Mouse (Mus musculus) midbrain, embryonic 10.5 days (tissue): ENCODE measurements around the gene Prrx2. TPM values are rescaled to one million over a fixed set of nuclear protein-coding genes. Genes with fewer than 3 reads are reported as not detected.
A peak's percentile ranks its signal among the peaks of the same experiment; 100 is the strongest.

Source experiments
- DNase-seq: peaks from one replicate; pipeline ENCODE4 v3.0.0-alpha.2; 2017; ENCODE audit warnings: low spot score
- H3K27ac ChIP-seq: fragments of 300-500 bp; sonication (generic); replicated peaks from 2 replicates; pipeline ENCODE4 v1.5.1; 2016; ENCODE audit warnings: mild to moderate bottlenecking
- H3K27me3 ChIP-seq: fragments of 300-500 bp; sonication (generic); 2 replicates; pipeline ENCODE4 v1.6.1; 2016; ENCODE audit warnings: low read depth, mild to moderate bottlenecking; ENCODE audit not compliant: poor library complexity, severe bottlenecking
- H3K36me3 ChIP-seq: fragments of 300-500 bp; sonication (generic); 2 replicates; pipeline ENCODE4 v1.6.1; 2016; ENCODE audit warnings: mild to moderate bottlenecking, moderate library complexity
- H3K4me1 ChIP-seq: fragments of 300-500 bp; sonication (generic); 2 replicates; pipeline ENCODE4 v1.6.1; 2016
- H3K4me3 ChIP-seq: fragments of 300-500 bp; sonication (generic); 2 replicates; pipeline ENCODE4 v1.5.1; 2016; ENCODE audit warnings: mild to moderate bottlenecking, moderate library complexity
- H3K9me3 ChIP-seq: fragments of 300-500 bp; sonication (generic); replicated peaks from 2 replicates; pipeline ENCODE4 v1.6.1; 2016; ENCODE audit warnings: mild to moderate bottlenecking
- WGBS: fragments of 180-500 bp; shearing (Covaris S2); methylation state at CpG from one replicate; pipeline ENCODE4 v1.1.7; 2016; 5-methylcytosine and 5-hydroxymethylcytosine counted together
- polyA plus RNA-seq: library from polyadenylated mRNA; unstranded; fragments of >200 nt; fragmentation: Nextera tagmentation; extraction: Ambion mirVana; gene quantifications from 2 replicates; pipeline ENCODE4 v1.2.1, GENCODE M21; 2016

Gene Prrx2
- 22.3 and 29.5 TPM in 2 replicates for polyA plus RNA-seq

GRCm38 (mm10) chr2:30834373-30835022 is at the start of gene Prrx2:
Gene Prrx2 (plus strand): TSS chr2:30834972.
- Histone ChIP-seq H3K9me3 (no peaks in the 10 kb centered on the region), H3K27ac (no peak within 1 kb of the TSS; the same call in 1 of the 2 replicates), H3K4me1 (peaks cover 41% of the 10 kb centered on the region), H3K36me3 (no peaks in the 10 kb centered on the region), H3K4me3 (no peak within 1 kb of the TSS), H3K27me3 (no peaks in the 10 kb centered on the region)
- DNase-seq, result no peak
- WGBS, result 71% methylated on average over 8 of the region's 10 CpGs

GRCm38 (mm10) chr2:30787466-30787865 is 47.3 kb upstream of the Prrx2 start:
- Histone ChIP-seq H3K4me1 (peaks cover 74% of the 10 kb centered on the region), H3K9me3 (no peaks in the 10 kb centered on the region), H3K36me3 (no peaks in the 10 kb centered on the region), H3K27ac (peak overlapping the region; percentile 92), H3K27me3 (0 out of 2 replicates have a peak, but pooled peaks cover 5% of the 10 kb centered on the region), H3K4me3 (no peak overlapping the region)
- no peak for DNase-seq
- WGBS, result 66% methylated on average over 4 of the region's 4 CpGs

- no peaks in the 10 kb centered on the region for H3K36me3 ChIP-seq
- H3K9me3 ChIP-seq, result no peaks in the 10 kb centered on the region
- no peak overlapping the region for H3K4me3 ChIP-seq
- peaks cover 61% of the 10 kb centered on the region for H3K4me1 ChIP-seq
- no peak for DNase-seq
- H3K27me3 ChIP-seq, result peaks cover 9% of the 10 kb centered on the region; the same call in 1 of the 2 replicates
- H3K27ac ChIP-seq, result peak overlapping the region; percentile 58
- WGBS, result 91% methylated on average over 7 of the region's 7 CpGs
Observed at GRCm38 (mm10) chr2:30792061-30792460, 42.7 kb upstream of the Prrx2 start.

DNA sequence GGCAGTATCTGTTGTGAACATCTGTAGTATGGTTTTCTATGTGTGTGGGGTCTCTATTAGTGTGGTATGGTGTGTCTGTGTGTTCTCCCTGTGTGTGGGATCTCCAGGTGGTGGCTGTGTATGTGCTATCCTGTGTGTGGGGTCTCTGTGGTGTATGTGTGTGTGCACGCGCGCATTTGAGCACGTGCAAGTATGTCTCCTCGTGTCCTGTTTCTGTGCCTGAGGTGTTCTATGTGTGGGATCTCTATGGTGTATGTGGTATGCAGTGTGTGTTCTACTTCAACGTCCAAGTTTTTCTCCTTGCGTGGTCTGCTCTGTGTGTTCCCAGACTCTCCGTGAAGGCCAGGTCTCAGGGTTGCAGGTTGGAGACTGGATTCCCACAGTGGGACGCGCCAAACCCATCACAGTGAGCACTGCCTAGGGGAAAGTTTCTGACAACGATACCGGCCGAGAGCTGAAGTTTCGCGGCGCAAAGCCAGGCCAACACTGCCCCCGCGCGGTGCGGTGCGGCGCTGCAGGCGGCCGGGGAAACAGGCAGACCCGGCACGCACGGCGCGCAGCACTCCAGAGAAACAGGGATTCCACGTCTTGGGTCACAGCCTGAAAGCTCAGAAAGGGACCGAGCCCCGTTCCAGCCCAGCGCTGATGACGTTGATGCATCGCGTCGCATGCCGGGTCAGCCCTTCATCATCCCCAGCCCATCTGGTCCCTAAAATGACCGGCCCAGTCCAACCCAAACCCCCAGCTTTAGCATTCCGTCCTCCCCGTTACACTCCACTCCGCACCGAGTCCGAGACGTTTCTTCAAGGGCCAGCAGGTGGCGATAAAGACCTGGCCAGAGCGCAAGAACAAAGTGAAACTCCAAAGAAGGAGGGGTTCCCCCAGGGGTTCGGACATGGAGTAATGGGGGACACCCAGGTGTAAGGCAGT is 40.3 kb upstream of the Prrx2 start:
- 5% methylated on average over 48 of the region's 48 CpGs for WGBS
- Histone ChIP-seq H3K27me3 (peaks cover 31% of the 10 kb centered on the region), H3K4me1 (peaks cover 54% of the 10 kb centered on the region)

GRCm38 (mm10) chr2:30795271-30795888 is 39.4 kb upstream of the Prrx2 start:
- no peak for DNase-seq
- peaks cover 58% of the 10 kb centered on the region for H3K4me1 ChIP-seq
- H3K36me3 ChIP-seq, result no peaks in the 10 kb centered on the region
- no peaks in the 10 kb centered on the region for H3K9me3 ChIP-seq
- peak overlapping the region; percentile 56; the same call in 1 of the 2 replicates for H3K4me3 ChIP-seq
- H3K27ac ChIP-seq, result peak overlapping the region; percentile 90
- 59% methylated on average over 7 of the region's 7 CpGs for WGBS
- peaks cover 40% of the 10 kb centered on the region for H3K27me3 ChIP-seq

More for the DNA sequence above, 40.3 kb upstream of the Prrx2 start:
- Histone ChIP-seq H3K36me3 (no peaks in the 10 kb centered on the region), H3K9me3 (no peaks in the 10 kb centered on the region), H3K4me3 (peak overlapping the region; percentile 56), H3K27ac (peak overlapping the region; percentile 90)
- DNase-seq, result peak; percentile 94

DNA sequence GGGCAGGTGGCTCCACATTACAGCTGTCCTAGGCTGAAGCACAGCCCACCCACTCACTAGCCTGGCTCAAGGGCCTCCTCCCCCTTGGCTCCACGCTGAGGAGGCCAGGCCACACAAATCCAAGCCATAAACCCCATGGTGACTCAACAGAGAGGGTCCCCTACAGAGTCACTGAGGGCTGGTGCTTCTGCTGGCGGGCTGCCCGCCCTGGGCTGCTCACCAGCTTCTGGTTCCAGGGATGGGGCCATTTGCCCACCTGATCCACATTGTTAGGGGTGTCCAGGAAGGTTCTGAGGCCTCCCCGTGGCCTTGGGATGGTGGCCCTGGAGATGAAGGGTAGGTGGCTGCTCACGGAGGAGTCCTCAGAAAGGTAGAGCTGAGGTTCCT is 38.9 kb upstream of the Prrx2 start:
- no peaks in the 10 kb centered on the region for H3K36me3 ChIP-seq
- H3K4me1 ChIP-seq, result peaks cover 58% of the 10 kb centered on the region
- no peak for DNase-seq
- no peaks in the 10 kb centered on the region for H3K9me3 ChIP-seq
- peaks cover 45% of the 10 kb centered on the region for H3K27me3 ChIP-seq
- H3K4me3 ChIP-seq, result peak overlapping the region; percentile 44
- H3K27ac ChIP-seq, result peak overlapping the region; percentile 90
- WGBS, result 44% methylated on average over 5 of the region's 5 CpGs

GRCm38 (mm10) chr2:30796382-30796781 is 38.4 kb upstream of the Prrx2 start:
- Histone ChIP-seq H3K4me1 (peaks cover 59% of the 10 kb centered on the region), H3K36me3 (no peaks in the 10 kb centered on the region), H3K4me3 (peak overlapping the region; percentile 44), H3K9me3 (no peaks in the 10 kb centered on the region), H3K27ac (peak overlapping the region; percentile 90), H3K27me3 (peaks cover 50% of the 10 kb centered on the region)
- 9% methylated on average over 11 of the region's 11 CpGs for WGBS
- DNase-seq, result peak; percentile 85

- H3K4me1 ChIP-seq, result peaks cover 50% of the 10 kb centered on the region
- no peaks in the 10 kb centered on the region for H3K36me3 ChIP-seq
- H3K27ac ChIP-seq, result no peak overlapping the region
- DNase-seq, result no peak
- H3K4me3 ChIP-seq, result no peak overlapping the region
- peaks cover 81% of the 10 kb centered on the region for H3K27me3 ChIP-seq
- 84% methylated on average over 3 of the region's 3 CpGs for WGBS
- no peaks in the 10 kb centered on the region for H3K9me3 ChIP-seq
Observed at GRCm38 (mm10) chr2:30799456-30799855, 35.3 kb upstream of the Prrx2 start.

DNA sequence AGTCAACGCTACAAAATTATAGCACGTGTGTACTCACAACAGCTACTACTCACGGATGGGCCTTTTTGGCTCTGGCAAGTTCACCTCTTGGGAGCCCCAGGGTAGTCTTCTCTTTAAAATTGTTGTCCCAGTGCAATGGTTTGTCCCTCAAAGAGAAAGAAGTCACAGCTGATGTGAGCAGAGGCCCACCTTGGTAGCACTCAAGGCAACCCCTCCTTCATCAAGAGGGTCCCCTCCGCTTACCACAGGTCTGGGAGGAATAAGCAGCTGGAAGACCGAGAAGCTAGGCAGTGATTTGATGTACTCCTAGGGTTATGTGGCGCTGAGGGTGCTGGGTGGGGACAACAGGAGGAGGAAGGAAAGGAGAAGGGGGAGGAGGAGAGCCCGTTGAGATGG is 34.1 kb upstream of the Prrx2 start:
- H3K27me3 ChIP-seq, result peaks cover 89% of the 10 kb centered on the region
- H3K9me3 ChIP-seq, result no peaks in the 10 kb centered on the region
- H3K4me3 ChIP-seq, result peak overlapping the region; percentile 62
- H3K27ac ChIP-seq, result peak overlapping the region; percentile 82
- WGBS, result 38% methylated on average over 7 of the region's 7 CpGs
- no peaks in the 10 kb centered on the region for H3K36me3 ChIP-seq
- peaks cover 38% of the 10 kb centered on the region for H3K4me1 ChIP-seq
- no peak for DNase-seq

DNA sequence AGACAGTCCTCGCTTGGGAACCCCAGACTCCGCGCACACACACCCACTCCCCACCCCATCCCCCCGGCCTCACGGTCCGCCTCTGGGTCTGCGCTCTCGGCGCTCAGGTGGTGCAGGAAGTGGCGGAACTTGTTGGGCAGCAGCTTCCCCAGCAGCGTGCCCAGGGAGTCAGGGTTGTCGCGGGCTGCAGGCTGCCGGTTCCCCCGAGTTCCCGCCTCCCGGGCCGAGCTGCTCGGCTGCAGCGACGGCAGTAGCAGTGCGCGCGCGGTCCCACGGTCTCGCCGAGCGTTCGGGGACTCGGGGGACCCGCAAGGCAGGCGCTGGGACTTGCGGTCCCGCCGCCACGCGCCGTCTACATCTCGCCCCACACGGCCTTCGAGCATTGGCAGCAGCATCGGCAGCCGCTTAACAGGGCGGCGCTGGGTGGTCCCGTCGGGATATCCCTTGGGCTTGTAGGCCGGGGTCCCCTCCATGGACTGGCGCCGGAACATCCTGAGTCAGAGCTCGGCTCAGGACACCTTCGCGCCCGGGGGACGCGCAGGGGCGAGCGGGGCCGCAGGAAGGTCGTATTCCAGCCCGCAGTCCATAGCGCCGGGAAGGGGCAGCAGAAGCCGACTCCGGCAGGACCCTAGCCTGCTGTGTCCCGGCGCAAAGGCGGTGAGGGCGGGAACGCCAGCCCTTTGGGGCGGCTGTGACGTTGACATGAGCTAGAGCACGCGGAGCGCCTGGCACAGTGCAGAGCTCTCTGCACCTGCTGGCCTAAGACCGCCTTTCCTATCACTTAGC is 33.5 kb upstream of the Prrx2 start:
- peak overlapping the region; percentile 62 for H3K4me3 ChIP-seq
- 1% methylated on average over 77 of the region's 77 CpGs for WGBS
- peaks cover 86% of the 10 kb centered on the region for H3K27me3 ChIP-seq
- no peaks in the 10 kb centered on the region for H3K9me3 ChIP-seq
- DNase-seq, result peak; percentile 76
- H3K36me3 ChIP-seq, result no peaks in the 10 kb centered on the region
- H3K27ac ChIP-seq, result peak overlapping the region; percentile 82
- H3K4me1 ChIP-seq, result peaks cover 32% of the 10 kb centered on the region

DNA sequence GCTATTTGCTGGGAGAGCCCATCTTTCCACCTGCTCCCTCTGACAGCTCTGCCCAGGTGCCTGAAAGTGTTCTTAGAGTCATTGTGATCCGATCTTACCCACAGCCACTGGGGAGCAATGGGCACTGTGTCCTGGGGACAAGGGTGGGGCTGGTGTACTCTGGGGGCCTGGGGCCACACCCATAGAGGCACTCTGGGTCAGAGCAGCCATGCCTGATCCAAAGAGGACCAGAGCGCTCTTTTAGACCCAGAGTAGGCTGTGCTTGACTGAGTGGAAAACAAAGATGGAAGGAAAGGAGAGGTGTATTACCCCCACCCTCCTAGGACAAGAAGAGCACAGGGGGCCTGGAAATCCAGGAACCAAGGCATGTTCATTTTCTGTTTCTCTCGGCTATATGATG is 31.2 kb upstream of the Prrx2 start, which contains the start of gene 1700001O22Rik:
1700001O22Rik (minus strand) TSS at position 58 of the 400 bp plus-strand sequence.
- DNase-seq, result no peak
- Histone ChIP-seq H3K4me3 (no peak within 1 kb of the TSS), H3K4me1 (peaks cover 42% of the 10 kb centered on the region), H3K27ac (no peak within 1 kb of the TSS), H3K27me3 (peaks cover 72% of the 10 kb centered on the region), H3K36me3 (no peaks in the 10 kb centered on the region), H3K9me3 (no peaks in the 10 kb centered on the region)
- WGBS, result 86% methylated on average over 3 of the region's 3 CpGs

- 95% methylated on average over 2 of the region's 2 CpGs for WGBS
- Histone ChIP-seq H3K9me3 (no peaks in the 10 kb centered on the region), H3K4me3 (no peak overlapping the region), H3K27me3 (peaks cover 49% of the 10 kb centered on the region), H3K27ac (no peak overlapping the region), H3K4me1 (peaks cover 48% of the 10 kb centered on the region), H3K36me3 (peaks cover 12% of the 10 kb centered on the region)
- no peak for DNase-seq
Observed at GRCm38 (mm10) chr2:30805983-30806382, 28.8 kb upstream of the Prrx2 start.
